Mouse (Mus musculus) adrenal gland, postnatal 25 days (tissue): Measurements from ENCODE around the gene Zfyve27. TPM values are rescaled to one million over a fixed set of nuclear protein-coding genes. Genes with fewer than 3 reads are reported as not detected.

Source experiments
- DNase-seq: peaks from one replicate; pipeline ENCODE4 v3.0.0; 2021; ENCODE audit warnings: mixed read lengths
- long read RNA-seq: library from polyadenylated mRNA; stranded (forward); transcript quantifications from one replicate; pipeline ENCODE4 v2.0.0, GENCODE M21; 2021
- total RNA-seq: library from RNA; stranded (reverse); gene quantifications from 2 replicates; pipeline ENCODE4 v1.2.3, GENCODE M21; 2021

The Zfyve27 gene
- total RNA-seq: 51.8 and 73.5 TPM in 2 replicates
- long read RNA-seq, transcript Zfyve27-201 (12 exons, 2,573 nt): major isoform, 16 of 63 reads
- long read RNA-seq, partial matches to known transcripts: 5 of 63 reads
- long read RNA-seq, other reads (novel, unspliced or antisense): 40 of 63 reads

- no peak for DNase-seq
Observed at GRCm38 (mm10) chr19:42163764-42164163, at the start of gene Zfyve27. Zfyve27 (plus strand) TSS chr19:42163951.

- DNase-seq: no peak
Observed at GRCm38 (mm10) chr19:42115783-42116335, 47.9 kb upstream of the Zfyve27 start.

GRCm38 (mm10) chr19:42118142-42118541, 45.6 kb upstream of the Zfyve27 start:
- DNase-seq: no peak

- peak; percentile 15 for DNase-seq
Observed at GRCm38 (mm10) chr19:42118596-42118995, 45.2 kb upstream of the Zfyve27 start.

- peak; percentile 36 for DNase-seq
Observed at GRCm38 (mm10) chr19:42120451-42120850, 43.3 kb upstream of the Zfyve27 start.

GRCm38 (mm10) chr19:42124684-42125083, 39.1 kb upstream of the Zfyve27 start:
- DNase-seq: no peak

GRCm38 (mm10) chr19:42125501-42126218, 38.1 kb upstream of the Zfyve27 start:
- no peak for DNase-seq

- DNase-seq: peak; percentile 35
Observed at GRCm38 (mm10) chr19:42126219-42126605, 37.5 kb upstream of the Zfyve27 start.

GRCm38 (mm10) chr19:42127024-42127423, 36.7 kb upstream of the Zfyve27 start:
- DNase-seq: no peak

GRCm38 (mm10) chr19:42128052-42128740, 35.6 kb upstream of the Zfyve27 start:
- no peak for DNase-seq

- DNase-seq: peak; percentile 98
Observed at GRCm38 (mm10) chr19:42128787-42129508, 34.8 kb upstream of the Zfyve27 start, which contains the start of gene Avpi1. Avpi1 (minus strand) TSS chr19:42129059.

GRCm38 (mm10) chr19:42129509-42130293, 34.0 kb upstream of the Zfyve27 start:
- no peak for DNase-seq

GRCm38 (mm10) chr19:42130294-42130606, 33.5 kb upstream of the Zfyve27 start:
- no peak for DNase-seq

GRCm38 (mm10) chr19:42131101-42131500, 32.6 kb upstream of the Zfyve27 start:
- no peak for DNase-seq

GRCm38 (mm10) chr19:42135070-42135469, 28.7 kb upstream of the Zfyve27 start:
- DNase-seq: no peak

- no peak for DNase-seq
Observed at GRCm38 (mm10) chr19:42136126-42136525, 27.6 kb upstream of the Zfyve27 start.

- no peak for DNase-seq
Observed at GRCm38 (mm10) chr19:42137167-42137672, 26.5 kb upstream of the Zfyve27 start.

GRCm38 (mm10) chr19:42138517-42139285, 25.1 kb upstream of the Zfyve27 start:
- DNase-seq: no peak

- DNase-seq: no peak
Observed at GRCm38 (mm10) chr19:42139724-42140517, 23.8 kb upstream of the Zfyve27 start.

- no peak for DNase-seq
Observed at GRCm38 (mm10) chr19:42141998-42142397, 21.8 kb upstream of the Zfyve27 start.
